Mouse (Mus musculus): Measurements from ENCODE around the gene Bub1b. TPM values are rescaled to one million over a fixed set of nuclear protein-coding genes. Genes with fewer than 3 reads are reported as not detected.

The Bub1b gene
- polyA plus RNA-seq (2014; fragmentation: Illumina TruSeq; extraction: RNeasy Lipid Tissue Mini Kit (QIAGEN cat#74804); ENCODE audit: low read depth, low replicate concordance) = 2.7 TPM

DNA sequence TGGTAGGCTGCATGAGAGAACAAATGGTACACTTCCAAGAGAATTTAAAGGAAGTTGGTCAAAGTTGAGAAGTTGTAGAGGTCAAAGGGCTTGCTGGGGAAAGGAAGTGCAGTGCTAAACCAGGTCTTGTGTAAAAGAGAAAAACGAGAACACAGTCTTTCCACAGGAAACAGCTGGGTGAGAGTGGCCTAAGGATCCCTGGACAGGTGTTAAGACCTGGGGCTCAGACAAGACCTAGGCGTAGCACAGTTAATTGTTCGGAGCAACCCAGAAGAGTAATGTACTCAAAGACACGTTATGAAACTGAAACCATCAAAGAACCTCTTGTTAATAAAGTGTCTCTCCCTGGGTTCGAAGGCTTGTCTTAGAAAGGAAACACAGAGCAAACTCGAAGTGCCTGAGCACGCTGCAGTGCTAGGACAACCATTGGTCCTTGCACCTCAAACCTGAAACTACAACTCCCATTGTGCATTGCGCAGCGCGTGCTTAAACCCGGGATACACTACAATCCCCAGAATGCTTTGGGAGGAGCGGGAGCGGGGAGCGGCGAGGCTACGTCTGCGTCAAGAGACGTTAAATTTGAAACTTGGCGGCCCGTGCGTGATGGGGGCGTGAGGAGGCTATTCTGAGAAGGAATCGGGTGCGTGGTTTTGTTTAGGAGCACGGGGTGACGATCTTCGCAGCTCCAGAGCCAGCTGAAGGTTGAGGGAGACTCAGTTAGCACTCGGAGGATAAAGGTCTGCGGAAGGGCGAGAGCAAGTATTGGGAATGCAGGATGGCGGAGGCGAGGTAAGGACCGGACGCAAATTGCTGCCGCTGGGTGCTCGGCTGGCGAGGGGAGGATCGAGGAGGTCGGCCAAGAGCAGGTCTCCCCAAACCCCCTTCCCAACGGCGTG, at the start of gene Bub1b:
Bub1b (plus strand) TSS at position 539 of the 896 bp plus-strand sequence.

DNA sequence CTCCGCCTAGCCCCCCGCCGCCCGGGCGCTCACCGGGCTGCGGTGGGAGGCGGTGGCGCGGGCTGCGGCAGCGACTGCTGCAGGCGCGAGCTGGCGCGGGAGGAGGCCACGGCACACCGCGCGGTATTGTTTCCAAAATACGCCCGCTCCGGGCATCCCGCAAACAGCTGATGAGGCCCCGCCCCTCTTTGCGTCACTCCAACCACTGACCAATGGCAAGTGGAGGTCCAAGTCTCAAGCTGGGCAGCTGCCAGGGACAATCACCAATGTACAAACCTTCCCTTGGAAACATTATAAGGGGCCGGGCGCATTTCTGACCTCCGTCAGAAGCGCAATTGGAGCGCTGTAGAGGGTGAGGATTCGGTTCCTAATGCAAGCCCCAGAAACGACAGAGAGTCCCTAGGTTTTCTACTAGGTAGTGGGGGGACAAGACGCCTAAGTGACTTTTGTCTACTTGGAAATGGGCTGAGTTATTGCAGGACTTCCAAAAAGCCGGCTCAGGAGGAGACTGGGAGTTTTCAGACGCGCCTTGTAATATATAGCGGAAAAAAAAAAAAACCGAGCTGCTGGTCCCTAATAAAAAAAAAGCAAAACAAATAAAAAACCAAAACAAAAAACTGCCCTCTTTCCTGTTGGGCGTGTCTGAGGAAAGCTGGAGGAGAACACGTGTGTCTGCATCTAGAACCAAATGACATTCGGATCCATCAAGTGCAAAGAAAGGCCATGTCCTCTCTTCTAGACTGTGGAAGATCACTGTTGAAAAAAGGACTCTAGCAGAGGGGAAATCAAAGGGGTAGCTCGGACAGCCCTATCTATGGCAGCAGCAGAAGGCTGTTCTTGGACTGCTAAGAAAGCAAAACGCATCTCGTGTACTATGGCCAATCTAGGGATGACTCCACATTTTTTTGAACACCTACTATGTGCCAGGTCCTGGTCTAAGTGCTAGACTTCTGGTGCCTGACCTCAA, 48.2 kb upstream of the Bub1b start, which contains the start of gene Bmf:
Bmf (minus strand) TSS at position 181 of the 967 bp plus-strand sequence.

DNA sequence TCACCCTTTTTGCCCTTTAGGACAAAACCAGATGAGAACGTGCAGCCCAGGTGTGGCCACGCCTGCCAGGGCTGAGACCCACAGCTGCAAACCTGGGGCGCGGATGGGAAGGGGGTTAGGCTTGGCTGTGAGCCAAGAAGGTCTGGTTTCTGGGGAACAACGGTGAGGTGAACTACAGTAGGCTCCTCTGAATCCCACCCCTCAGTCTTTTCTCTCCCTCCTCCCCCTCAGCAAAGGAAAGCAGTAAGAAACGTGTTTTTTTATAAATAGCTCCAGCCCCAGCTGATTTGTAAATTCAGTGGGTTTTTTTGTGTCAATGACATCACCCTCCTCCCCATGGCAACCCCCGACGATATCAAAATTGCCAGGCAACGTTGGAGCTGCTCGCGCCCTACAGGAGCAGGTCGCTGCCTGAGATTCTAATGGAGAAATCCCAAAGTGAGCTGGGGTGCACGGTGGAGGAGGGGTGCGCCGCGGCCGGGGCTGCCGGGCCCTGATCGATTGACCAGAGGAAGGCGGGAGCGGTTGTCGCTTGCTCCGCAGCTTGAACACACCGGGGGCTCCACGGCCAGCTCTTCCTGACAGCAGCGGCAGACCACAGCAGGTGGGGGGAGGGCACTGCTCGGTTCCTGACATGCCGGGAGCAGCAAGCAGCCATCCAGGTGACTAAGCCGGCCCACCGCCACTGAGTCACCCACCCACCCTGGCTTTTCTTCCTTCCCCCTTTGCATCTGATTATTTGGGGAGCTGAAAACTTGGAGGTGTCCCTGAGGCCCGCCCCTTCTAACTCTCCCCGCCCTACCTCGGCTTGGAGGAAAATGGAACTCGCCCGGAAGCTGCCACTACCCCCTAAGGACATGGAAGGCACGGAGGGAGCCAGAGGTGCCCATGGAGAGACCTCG, 65.1 kb downstream of the Bub1b start, which contains the start of gene Pak6:
Pak6 (plus strand) TSS at position 402 of the 902 bp plus-strand sequence.

Other genes starting within 250 kb of the Bub1b start
- gene Gpr176, start 224.8 kb upstream of the Bub1b start, polyA plus RNA-seq (2014; fragmentation: Illumina TruSeq; extraction: RNeasy Lipid Tissue Mini Kit (QIAGEN cat#74804); ENCODE audit: low read depth, low replicate concordance) = 0.43 TPM
- 10.0 TPM for gene Eif2ak4, start 209.6 kb upstream of the Bub1b start, polyA plus RNA-seq (2014; fragmentation: Illumina TruSeq; extraction: RNeasy Lipid Tissue Mini Kit (QIAGEN cat#74804); ENCODE audit: low read depth, low replicate concordance)
- 198 TPM for gene Srp14, start 118.5 kb upstream of the Bub1b start, polyA plus RNA-seq (2014; fragmentation: Illumina TruSeq; extraction: RNeasy Lipid Tissue Mini Kit (QIAGEN cat#74804); ENCODE audit: low read depth, low replicate concordance)
- gene Bmf, start 48.5 kb upstream of the Bub1b start, polyA plus RNA-seq (2014; fragmentation: Illumina TruSeq; extraction: RNeasy Lipid Tissue Mini Kit (QIAGEN cat#74804); ENCODE audit: low read depth, low replicate concordance) = 19.4 TPM
- 1.5 TPM for gene Pak6, start 65.1 kb downstream of the Bub1b start, polyA plus RNA-seq (2014; fragmentation: Illumina TruSeq; extraction: RNeasy Lipid Tissue Mini Kit (QIAGEN cat#74804); ENCODE audit: low read depth, low replicate concordance)
- not detected for gene Ankrd63, start 105.8 kb downstream of the Bub1b start, polyA plus RNA-seq (2014; fragmentation: Illumina TruSeq; extraction: RNeasy Lipid Tissue Mini Kit (QIAGEN cat#74804); ENCODE audit: low read depth, low replicate concordance)
- gene Plcb2, start 130.2 kb downstream of the Bub1b start, polyA plus RNA-seq (2014; fragmentation: Illumina TruSeq; extraction: RNeasy Lipid Tissue Mini Kit (QIAGEN cat#74804); ENCODE audit: low read depth, low replicate concordance) = 1.7 TPM
- 20.1 TPM for gene Inafm2, start 147.5 kb downstream of the Bub1b start, polyA plus RNA-seq (2014; fragmentation: Illumina TruSeq; extraction: RNeasy Lipid Tissue Mini Kit (QIAGEN cat#74804); ENCODE audit: low read depth, low replicate concordance)
- gene Ccdc9b, start 164.4 kb downstream of the Bub1b start, polyA plus RNA-seq (2014; fragmentation: Illumina TruSeq; extraction: RNeasy Lipid Tissue Mini Kit (QIAGEN cat#74804); ENCODE audit: low read depth, low replicate concordance) = 13.0 TPM
- gene Phgr1, start 174.6 kb downstream of the Bub1b start, polyA plus RNA-seq (2014; fragmentation: Illumina TruSeq; extraction: RNeasy Lipid Tissue Mini Kit (QIAGEN cat#74804); ENCODE audit: low read depth, low replicate concordance) = not detected
- 1.5 TPM for gene Disp2, start 181.5 kb downstream of the Bub1b start, polyA plus RNA-seq (2014; fragmentation: Illumina TruSeq; extraction: RNeasy Lipid Tissue Mini Kit (QIAGEN cat#74804); ENCODE audit: low read depth, low replicate concordance)
- gene Knstrn, start 215.8 kb downstream of the Bub1b start, polyA plus RNA-seq (2014; fragmentation: Illumina TruSeq; extraction: RNeasy Lipid Tissue Mini Kit (QIAGEN cat#74804); ENCODE audit: low read depth, low replicate concordance) = 6.8 TPM

Data from adipose tissue, adult 10 weeks (tissue).